Mouse (Mus musculus): Measurements from ENCODE around the gene Rps6. TPM values are rescaled to one million over a fixed set of nuclear protein-coding genes. Genes with fewer than 3 reads are reported as not detected.

Rps6 gene
- total and polyA plus RNA-seq, 3 experiments = 1,648 to 3,142 TPM; not detected in 1

DNA sequence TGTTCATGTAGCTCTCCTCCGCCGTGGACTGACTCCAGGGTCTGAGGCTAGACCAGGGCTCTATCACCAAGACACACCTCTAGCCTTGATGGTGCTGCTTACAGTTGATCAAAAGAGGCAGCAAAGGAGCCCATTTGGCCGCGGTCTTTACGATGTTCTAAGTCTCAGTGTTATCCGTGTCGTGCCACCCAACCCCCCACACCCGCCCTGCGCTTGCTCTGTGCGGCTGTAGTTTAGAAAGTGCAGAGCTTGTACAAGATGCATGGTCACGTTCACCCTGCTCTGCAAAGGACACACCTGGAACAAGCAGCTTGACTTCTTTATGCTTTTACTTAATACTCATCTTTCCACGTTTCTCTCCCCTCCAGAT, 28.6 kb upstream of the Rps6 start:
- Histone ChIP-seq H3K27me3 (ENCODE audit: control insufficient read depth in 1 of 2, insufficient read depth in 2 of 2, low read length in 2 of 2) (0 out of 4 replicates have a peak, but pooled peaks cover 0 to 1% of the 10 kb centered on the region in 2 experiments), H3K36me3 (ENCODE audit: control insufficient read depth in 1 of 2, insufficient read depth in 2 of 2, low read length in 2 of 2) (peaks cover 0 to 2% of the 10 kb centered on the region in 2 experiments; a peak in 1 of 4 replicates), H3K27ac (ENCODE audit: control insufficient read depth, low read depth, low read length) (peak overlapping the region; percentile 52), H3K4me3 (ENCODE audit: control insufficient read depth in 1 of 2, insufficient read depth in 1 of 2, low read depth in 2 of 2, low read length in 2 of 2) (peak overlapping the region; percentile 57 to 61), H3K9ac (ENCODE audit: control insufficient read depth, low read depth, low read length, poor library complexity, severe bottlenecking) (peak overlapping the region; percentile 54), H3K4me1 (ENCODE audit: control insufficient read depth in 1 of 2, insufficient read depth in 2 of 2, low read length in 2 of 2) (peaks cover 0 to 7% of the 10 kb centered on the region in 2 experiments; a peak in 1 of 4 replicates), H3K79me2 (ENCODE audit: control insufficient read depth, insufficient read depth, low read length, poor library complexity) (no peaks in the 10 kb centered on the region), H3K9me3 (replicated peaks; ENCODE audit: insufficient read depth, low read length) (no peaks in the 10 kb centered on the region)
- TF ChIP-seq POLR2AphosphoS5 (IDR thresholded peaks at IDR 0.05; ENCODE audit: borderline replicate concordance, low read depth, low read length) = no peak
- TF ChIP-seq GABPA (IDR thresholded peaks at IDR 0.05; ENCODE audit: low read depth, low read length) = no peak
- no peak for TF ChIP-seq SIN3A (IDR thresholded peaks at IDR 0.05; ENCODE audit: low read length)
- no peak for TF ChIP-seq MAX (IDR thresholded peaks at IDR 0.05; ENCODE audit: low read length)
- no peak for TF ChIP-seq KAT2A (conservative IDR thresholded peaks at IDR 0.05; ENCODE audit: low read depth, low read length)
- no peak for DNase-seq (ENCODE audit: low read depth, low spot score)

- Histone ChIP-seq H3K9me3 (replicated peaks; ENCODE audit: insufficient read depth, low read length) (no peaks in the 10 kb centered on the region), H3K4me3 (ENCODE audit: control insufficient read depth in 1 of 2, insufficient read depth in 1 of 2, low read depth in 2 of 2, low read length in 2 of 2) (no peak overlapping the region), H3K27me3 (ENCODE audit: control insufficient read depth in 1 of 2, insufficient read depth in 2 of 2, low read length in 2 of 2) (0 out of 4 replicates have a peak, but pooled peaks cover 0 to 1% of the 10 kb centered on the region in 2 experiments), H3K27ac (ENCODE audit: control insufficient read depth, low read depth, low read length) (no peak overlapping the region), H3K9ac (ENCODE audit: control insufficient read depth, low read depth, low read length, poor library complexity, severe bottlenecking) (no peak overlapping the region), H3K4me1 (ENCODE audit: control insufficient read depth in 1 of 2, insufficient read depth in 2 of 2, low read length in 2 of 2) (peaks cover 0 to 7% of the 10 kb centered on the region in 2 experiments; a peak in 1 of 4 replicates), H3K79me2 (ENCODE audit: control insufficient read depth, insufficient read depth, low read length, poor library complexity) (no peaks in the 10 kb centered on the region), H3K36me3 (ENCODE audit: control insufficient read depth in 1 of 2, insufficient read depth in 2 of 2, low read length in 2 of 2) (peaks cover 0 to 2% of the 10 kb centered on the region in 2 experiments; a peak in 1 of 4 replicates)
- TF ChIP-seq POLR2AphosphoS2 (IDR thresholded peaks at IDR 0.05; ENCODE audit: low read length) (no peak), RAD21 (IDR thresholded peaks at IDR 0.05; ENCODE audit: low read depth, low read length) (peak; percentile 11; the same call in 1 of the 2 replicates), CTCF (IDR thresholded peaks at IDR 0.05 in 2 of 3, conservative IDR thresholded peaks at IDR 0.05 in 1 of 3; ENCODE audit: control insufficient read depth in 1 of 3, insufficient read depth in 1 of 3, low read depth in 2 of 3, low read length in 3 of 3, poor library complexity in 1 of 3, severe bottlenecking in 1 of 3) (peak; percentile 33 to 61 (median 53))
- peak; percentile 71 for DNase-seq (ENCODE audit: low read depth, low spot score)
Observed at GRCm38 (mm10) chr4:86884945-86885344, 27.7 kb upstream of the Rps6 start.

- peaks cover 0 to 2% of the 10 kb centered on the region in 2 experiments; a peak in 1 of 4 replicates for H3K36me3 ChIP-seq (ENCODE audit: control insufficient read depth in 1 of 2, insufficient read depth in 2 of 2, low read length in 2 of 2)
Observed at GRCm38 (mm10) chr4:86882413-86882812, 25.2 kb upstream of the Rps6 start.

More at GRCm38 (mm10) chr4:86882413-86882812, 25.2 kb upstream of the Rps6 start:
- Histone ChIP-seq H3K4me1 (ENCODE audit: control insufficient read depth in 1 of 2, insufficient read depth in 2 of 2, low read length in 2 of 2) (peaks cover 2 to 7% of the 10 kb centered on the region in 2 experiments; a peak in 2 of 4 replicates), H3K27ac (ENCODE audit: control insufficient read depth, low read depth, low read length) (no peak overlapping the region), H3K9ac (ENCODE audit: control insufficient read depth, low read depth, low read length, poor library complexity, severe bottlenecking) (no peak overlapping the region), H3K79me2 (ENCODE audit: control insufficient read depth, insufficient read depth, low read length, poor library complexity) (no peaks in the 10 kb centered on the region), H3K27me3 (ENCODE audit: control insufficient read depth in 1 of 2, insufficient read depth in 2 of 2, low read length in 2 of 2) (0 out of 4 replicates have a peak, but pooled peaks cover 0 to 1% of the 10 kb centered on the region in 2 experiments), H3K4me3 (ENCODE audit: control insufficient read depth in 1 of 2, insufficient read depth in 1 of 2, low read depth in 2 of 2, low read length in 2 of 2) (no peak overlapping the region), H3K9me3 (replicated peaks; ENCODE audit: insufficient read depth, low read length) (no peaks in the 10 kb centered on the region)
- TF ChIP-seq USF1 (IDR thresholded peaks at IDR 0.05; ENCODE audit: low read depth, low read length) = no peak
- TF ChIP-seq POLR2A (IDR thresholded peaks at IDR 0.05; ENCODE audit: control insufficient read depth in 1 of 2, insufficient read depth in 1 of 2, low read depth in 1 of 2, low read length in 2 of 2, poor library complexity in 1 of 2) = no peak
- TF ChIP-seq JUND (IDR thresholded peaks at IDR 0.05; ENCODE audit: low read depth, low read length) = no peak
- TF ChIP-seq NELFE (IDR thresholded peaks at IDR 0.05; ENCODE audit: low read depth, low read length) = no peak
- no peak for TF ChIP-seq RCOR1 (IDR thresholded peaks at IDR 0.05; ENCODE audit: low read depth, low read length)
- TF ChIP-seq TCF12 (IDR thresholded peaks at IDR 0.05; ENCODE audit: low read depth, low read length) = no peak
- no peak for TF ChIP-seq MAFK (IDR thresholded peaks at IDR 0.05; ENCODE audit: borderline replicate concordance, low read depth, low read length)
- no peak for TF ChIP-seq MEF2A (IDR thresholded peaks at IDR 0.05; ENCODE audit: extremely low read depth, insufficient replicate concordance, low read depth, low read length, poor library complexity, severe bottlenecking)
- no peak for TF ChIP-seq HCFC1 (IDR thresholded peaks at IDR 0.05; ENCODE audit: low read depth, low read length)
- no peak for TF ChIP-seq ZNF384 (IDR thresholded peaks at IDR 0.05; ENCODE audit: low read depth, low read length)
- no peak for TF ChIP-seq MXI1 (IDR thresholded peaks at IDR 0.05; ENCODE audit: low read depth, low read length)
- no peak for TF ChIP-seq TAL1 (IDR thresholded peaks at IDR 0.05; ENCODE audit: low read length)
- no peak for TF ChIP-seq USF2 (IDR thresholded peaks at IDR 0.05; ENCODE audit: borderline replicate concordance in 1 of 2, insufficient read depth in 1 of 2, low read depth in 1 of 2, low read length in 2 of 2)
- TF ChIP-seq NRF1 (IDR thresholded peaks at IDR 0.05; ENCODE audit: insufficient read depth, low read depth, low read length, poor library complexity, severe bottlenecking) = no peak
- TF ChIP-seq MYB (IDR thresholded peaks at IDR 0.05; ENCODE audit: low read depth, low read length) = no peak
- no peak for TF ChIP-seq POLR2AphosphoS2 (IDR thresholded peaks at IDR 0.05; ENCODE audit: low read length)
- TF ChIP-seq GATA1 (IDR thresholded peaks at IDR 0.05; ENCODE audit: low read depth, low read length) = no peak
- no peak for TF ChIP-seq POLR2AphosphoS5 (IDR thresholded peaks at IDR 0.05; ENCODE audit: borderline replicate concordance, low read depth, low read length)
- no peak for TF ChIP-seq CTCF (IDR thresholded peaks at IDR 0.05 in 2 of 3, conservative IDR thresholded peaks at IDR 0.05 in 1 of 3; ENCODE audit: control insufficient read depth in 1 of 3, insufficient read depth in 1 of 3, low read depth in 2 of 3, low read length in 3 of 3, poor library complexity in 1 of 3, severe bottlenecking in 1 of 3)
- no peak for TF ChIP-seq MYC (IDR thresholded peaks at IDR 0.05; ENCODE audit: low read depth, low read length)
- DNase-seq (ENCODE audit: low read depth, low spot score) = no peak

All from MEL (cell line).